Mouse (Mus musculus) brain, embryonic 14.5 days (tissue): ENCODE data around the gene Selenbp1.
"Not testable (repeated sequence)": the region's sequence is repeated elsewhere in the genome, so short reads cannot be mapped to it uniquely, and the experiment has no call there.

Source experiments
- CTCF ChIP-seq: fragments of 200-500 bp; IDR thresholded peaks from 2 replicates; pipeline ENCODE4 v1.5.1; 2012; ENCODE audit warnings: inconsistent platforms, mild to moderate bottlenecking, moderate library complexity, borderline replicate concordance; ENCODE audit not compliant: insufficient read depth, insufficient read length; ENCODE audit errors: extremely low read depth
- POLR2A ChIP-seq: fragments of 200-500 bp; IDR thresholded peaks from 2 replicates; pipeline ENCODE4 v1.6.1; 2012; ENCODE audit warnings: mild to moderate bottlenecking, inconsistent platforms, borderline replicate concordance; ENCODE audit not compliant: poor library complexity, insufficient read depth, insufficient read length, severe bottlenecking; ENCODE audit errors: extremely low read depth

GRCm38 (mm10) chr3:94937194-94937593, 4.3 kb downstream of the Selenbp1 start:
- TF ChIP-seq CTCF, POLR2A: not testable (repeated sequence)
